Mouse (Mus musculus): ENCODE data around the gene Fbxw4. TPM values are rescaled to one million over a fixed set of nuclear protein-coding genes. Genes with fewer than 3 reads are reported as not detected.
A peak's percentile ranks its signal among the peaks of the same experiment; 100 is the strongest.

Fbxw4 gene
- polyA plus RNA-seq, 1 experiment = 43.0 TPM

DNA sequence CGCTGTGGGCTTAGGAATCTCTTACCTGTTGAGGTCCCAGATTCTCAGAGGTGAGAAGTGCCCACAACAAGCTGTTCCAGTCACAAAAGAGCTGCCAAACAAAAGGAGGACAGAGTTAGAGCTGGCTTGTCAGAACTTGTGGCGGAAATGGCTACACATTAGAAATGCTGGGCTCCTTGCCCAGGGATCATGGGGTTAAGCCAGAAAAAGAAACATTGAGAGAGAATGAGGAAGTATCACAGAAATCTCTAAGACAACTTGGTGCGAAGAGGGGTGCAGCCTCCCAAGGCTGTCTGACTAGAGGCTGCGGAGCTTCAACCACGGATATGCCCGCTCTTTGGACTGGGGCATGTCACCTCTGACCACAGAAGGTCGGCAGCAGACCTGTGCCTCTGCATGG, 68.4 kb downstream of the Fbxw4 start:
- TF ChIP-seq CTCF (conservative IDR thresholded peaks at IDR 0.05; ENCODE audit: insufficient read depth, insufficient read length, low read depth, low read length) = no peak
- no peak for TF ChIP-seq POLR2A (IDR thresholded peaks at IDR 0.05; ENCODE audit: low read depth, low read length)
- 33% methylated on average over 7 of the region's 7 CpGs for WGBS
- Histone ChIP-seq H3K4me1 (ENCODE audit: control insufficient read depth, insufficient read depth, low read length) (peaks cover 3% of the 10 kb centered on the region; the same call in 1 of the 2 replicates), H3K27me3 (replicated peaks; ENCODE audit: control insufficient read depth, insufficient read depth, low read length) (no peaks in the 10 kb centered on the region), H3K27ac (ENCODE audit: insufficient read depth, low read depth, low read length) (no peak overlapping the region), H3K36me3 (ENCODE audit: control insufficient read depth, insufficient read depth, low read length) (no peaks in the 10 kb centered on the region), H3K4me3 (ENCODE audit: insufficient read depth, low read depth, low read length) (no peak overlapping the region)
- peak; percentile 84 for DNase-seq

- 97% methylated on average over 6 of the region's 6 CpGs for WGBS
- DNase-seq = no peak
- no peak overlapping the region for H3K27ac ChIP-seq (ENCODE audit: insufficient read depth, low read depth, low read length)
- no peaks in the 10 kb centered on the region for H3K36me3 ChIP-seq (ENCODE audit: control insufficient read depth, insufficient read depth, low read length)
- H3K4me1 ChIP-seq (ENCODE audit: control insufficient read depth, insufficient read depth, low read length) = peaks cover 3% of the 10 kb centered on the region; the same call in 1 of the 2 replicates
- H3K27me3 ChIP-seq (replicated peaks; ENCODE audit: control insufficient read depth, insufficient read depth, low read length) = no peaks in the 10 kb centered on the region
- no peak overlapping the region for H3K4me3 ChIP-seq (ENCODE audit: insufficient read depth, low read depth, low read length)
- TF ChIP-seq POLR2A (IDR thresholded peaks at IDR 0.05; ENCODE audit: low read depth, low read length) = no peak
Observed at GRCm38 (mm10) chr19:45589761-45590160, 70.4 kb downstream of the Fbxw4 start.

DNA sequence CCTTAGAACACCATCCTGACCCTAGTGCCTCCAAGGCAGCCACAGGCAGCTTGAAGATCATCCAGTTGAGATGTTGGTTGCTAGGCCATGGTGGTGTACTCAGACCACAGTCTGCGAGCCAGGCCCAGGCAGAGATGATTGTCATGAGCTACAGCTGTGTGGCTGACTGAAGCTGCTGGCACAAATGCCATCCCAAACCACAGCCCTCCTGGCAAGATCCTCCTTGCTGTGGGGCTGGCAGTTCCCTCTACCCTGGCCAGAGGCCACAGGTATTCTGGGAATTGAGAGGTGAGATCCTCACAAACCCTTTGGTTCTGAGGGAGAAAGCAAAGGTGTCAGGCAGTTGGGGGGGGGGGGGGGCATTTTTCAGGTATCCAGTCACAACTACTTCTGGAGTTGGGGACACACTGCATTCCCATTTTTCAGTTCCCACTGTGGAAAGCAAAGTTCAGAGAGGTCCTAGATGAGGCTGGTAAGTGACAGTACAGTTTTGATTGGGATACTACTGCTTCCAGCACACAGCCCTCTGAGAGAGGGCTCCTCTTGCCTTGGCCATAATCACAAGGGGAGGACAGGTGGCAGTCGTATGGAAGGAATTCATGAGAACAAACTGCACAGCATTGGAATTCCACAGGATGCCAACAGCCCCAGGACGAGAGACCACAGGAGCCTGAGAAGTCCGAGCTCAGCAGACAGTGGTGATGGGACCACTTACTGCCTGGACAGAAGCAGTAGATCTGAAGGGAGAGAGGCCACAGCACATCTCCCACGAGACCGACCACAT, 72.4 kb downstream of the Fbxw4 start:
- DNase-seq = no peak
- no peaks in the 10 kb centered on the region for H3K27me3 ChIP-seq (replicated peaks; ENCODE audit: control insufficient read depth, insufficient read depth, low read length)
- H3K4me1 ChIP-seq (ENCODE audit: control insufficient read depth, insufficient read depth, low read length) = peaks cover 3% of the 10 kb centered on the region; the same call in 1 of the 2 replicates
- no peaks in the 10 kb centered on the region for H3K36me3 ChIP-seq (ENCODE audit: control insufficient read depth, insufficient read depth, low read length)
- no peak overlapping the region for H3K4me3 ChIP-seq (ENCODE audit: insufficient read depth, low read depth, low read length)
- no peak overlapping the region for H3K27ac ChIP-seq (ENCODE audit: insufficient read depth, low read depth, low read length)
- TF ChIP-seq POLR2A (IDR thresholded peaks at IDR 0.05; ENCODE audit: low read depth, low read length) (no peak), CTCF (conservative IDR thresholded peaks at IDR 0.05; ENCODE audit: insufficient read depth, insufficient read length, low read depth, low read length) (no peak)
- 90% methylated on average over 6 of the region's 6 CpGs for WGBS

- no peak for DNase-seq
- Histone ChIP-seq H3K4me3 (ENCODE audit: insufficient read depth, low read depth, low read length) (no peak overlapping the region), H3K4me1 (ENCODE audit: control insufficient read depth, insufficient read depth, low read length) (0 out of 2 replicates have a peak, but pooled peaks cover 3% of the 10 kb centered on the region), H3K27ac (ENCODE audit: insufficient read depth, low read depth, low read length) (no peak overlapping the region), H3K36me3 (ENCODE audit: control insufficient read depth, insufficient read depth, low read length) (no peaks in the 10 kb centered on the region), H3K27me3 (replicated peaks; ENCODE audit: control insufficient read depth, insufficient read depth, low read length) (no peaks in the 10 kb centered on the region)
- 88% methylated on average over 3 of the region's 3 CpGs for WGBS
- no peak for TF ChIP-seq CTCF (conservative IDR thresholded peaks at IDR 0.05; ENCODE audit: insufficient read depth, insufficient read length, low read depth, low read length)
- TF ChIP-seq POLR2A (IDR thresholded peaks at IDR 0.05; ENCODE audit: low read depth, low read length) = no peak
Observed at GRCm38 (mm10) chr19:45586850-45587249, 73.3 kb downstream of the Fbxw4 start.

GRCm38 (mm10) chr19:45584856-45585620, 75.1 kb downstream of the Fbxw4 start:
- Histone ChIP-seq H3K4me1 (ENCODE audit: control insufficient read depth, insufficient read depth, low read length) (no peaks in the 10 kb centered on the region), H3K27me3 (replicated peaks; ENCODE audit: control insufficient read depth, insufficient read depth, low read length) (no peaks in the 10 kb centered on the region), H3K4me3 (ENCODE audit: insufficient read depth, low read depth, low read length) (no peak overlapping the region), H3K36me3 (ENCODE audit: control insufficient read depth, insufficient read depth, low read length) (no peaks in the 10 kb centered on the region), H3K27ac (ENCODE audit: insufficient read depth, low read depth, low read length) (no peak overlapping the region)
- 81% methylated on average over 9 of the region's 9 CpGs for WGBS
- no peak for DNase-seq
- no peak for TF ChIP-seq CTCF (conservative IDR thresholded peaks at IDR 0.05; ENCODE audit: insufficient read depth, insufficient read length, low read depth, low read length)
- no peak for TF ChIP-seq POLR2A (IDR thresholded peaks at IDR 0.05; ENCODE audit: low read depth, low read length)

- 69% methylated on average over 6 of the region's 6 CpGs for WGBS
- Histone ChIP-seq H3K36me3 (ENCODE audit: control insufficient read depth, insufficient read depth, low read length) (no peaks in the 10 kb centered on the region), H3K4me1 (ENCODE audit: control insufficient read depth, insufficient read depth, low read length) (no peaks in the 10 kb centered on the region), H3K27me3 (replicated peaks; ENCODE audit: control insufficient read depth, insufficient read depth, low read length) (no peaks in the 10 kb centered on the region), H3K4me3 (ENCODE audit: insufficient read depth, low read depth, low read length) (no peak overlapping the region), H3K27ac (ENCODE audit: insufficient read depth, low read depth, low read length) (no peak overlapping the region)
- no peak for TF ChIP-seq CTCF (conservative IDR thresholded peaks at IDR 0.05; ENCODE audit: insufficient read depth, insufficient read length, low read depth, low read length)
- TF ChIP-seq POLR2A (IDR thresholded peaks at IDR 0.05; ENCODE audit: low read depth, low read length) = no peak
- no peak for DNase-seq
Observed at GRCm38 (mm10) chr19:45583136-45583535, 77.0 kb downstream of the Fbxw4 start.

GRCm38 (mm10) chr19:45582161-45582560, 78.0 kb downstream of the Fbxw4 start:
- Histone ChIP-seq H3K36me3 (ENCODE audit: control insufficient read depth, insufficient read depth, low read length) (no peaks in the 10 kb centered on the region), H3K4me3 (ENCODE audit: insufficient read depth, low read depth, low read length) (no peak overlapping the region), H3K4me1 (ENCODE audit: control insufficient read depth, insufficient read depth, low read length) (no peaks in the 10 kb centered on the region), H3K27ac (ENCODE audit: insufficient read depth, low read depth, low read length) (no peak overlapping the region), H3K27me3 (replicated peaks; ENCODE audit: control insufficient read depth, insufficient read depth, low read length) (no peaks in the 10 kb centered on the region)
- no peak for TF ChIP-seq POLR2A (IDR thresholded peaks at IDR 0.05; ENCODE audit: low read depth, low read length)
- TF ChIP-seq CTCF (conservative IDR thresholded peaks at IDR 0.05; ENCODE audit: insufficient read depth, insufficient read length, low read depth, low read length) = no peak
- no peak for DNase-seq
- 60% methylated on average over 8 of the region's 8 CpGs for WGBS

All from kidney, adult 2 months (tissue).